Mouse (Mus musculus) urinary bladder, postnatal 14 days (tissue): Measurements from ENCODE around the gene Rps27l.
"Not testable (repeated sequence)": the region's sequence is repeated elsewhere in the genome, so short reads cannot be mapped to it uniquely, and the experiment has no call there.

ENCODE experiments used
- DNase-seq: peaks from one replicate; pipeline ENCODE4 v3.0.0; 2021; ENCODE audit warnings: low spot score

Rps27l gene

GRCm38 (mm10) chr9:66945647-66946641, at the start of gene Rps27l:
Gene Rps27l, plus strand, starts transcription at chr9:66946086.
- peak; percentile 95 for DNase-seq

- no peak for DNase-seq
Measured at GRCm38 (mm10) chr9:66896951-66897350, 48.9 kb upstream of the Rps27l start.

- no peak for DNase-seq
Measured at GRCm38 (mm10) chr9:66897851-66898250, 48.0 kb upstream of the Rps27l start.

GRCm38 (mm10) chr9:66899072-66899471, 46.8 kb upstream of the Rps27l start:
- no peak for DNase-seq

- DNase-seq = no peak
Measured at GRCm38 (mm10) chr9:66899526-66899925, 46.4 kb upstream of the Rps27l start.

- peak; percentile 14 for DNase-seq
Measured at GRCm38 (mm10) chr9:66905990-66906389, 39.9 kb upstream of the Rps27l start.

GRCm38 (mm10) chr9:66907126-66907525, 38.8 kb upstream of the Rps27l start:
- DNase-seq = no peak

GRCm38 (mm10) chr9:66907746-66908397, 38.0 kb upstream of the Rps27l start:
- DNase-seq = no peak

- DNase-seq = no peak
Measured at GRCm38 (mm10) chr9:66909922-66910321, 36.0 kb upstream of the Rps27l start.

- no peak for DNase-seq
Measured at GRCm38 (mm10) chr9:66910677-66911076, 35.2 kb upstream of the Rps27l start.

GRCm38 (mm10) chr9:66912304-66912703, 33.6 kb upstream of the Rps27l start:
- no peak for DNase-seq

GRCm38 (mm10) chr9:66913254-66913934, 32.5 kb upstream of the Rps27l start:
- not testable (repeated sequence) for DNase-seq

GRCm38 (mm10) chr9:66914540-66914939, 31.3 kb upstream of the Rps27l start:
- DNase-seq = no peak

- no peak for DNase-seq
Measured at GRCm38 (mm10) chr9:66915401-66915800, 30.5 kb upstream of the Rps27l start.

- DNase-seq = no peak
Measured at GRCm38 (mm10) chr9:66915869-66916785, 29.8 kb upstream of the Rps27l start.

- no peak for DNase-seq
Measured at GRCm38 (mm10) chr9:66917216-66917891, 28.5 kb upstream of the Rps27l start.

- no peak for DNase-seq
Measured at GRCm38 (mm10) chr9:66917892-66918255, 28.0 kb upstream of the Rps27l start.

- DNase-seq = no peak
Measured at GRCm38 (mm10) chr9:66918672-66919330, 27.1 kb upstream of the Rps27l start.

- peak; percentile 98 for DNase-seq
Measured at GRCm38 (mm10) chr9:66919382-66919971, 26.4 kb upstream of the Rps27l start, which contains the start of gene Rab8b. Gene Rab8b, minus strand, starts transcription at chr9:66919687.

GRCm38 (mm10) chr9:66919981-66920380, 25.9 kb upstream of the Rps27l start:
- DNase-seq = peak; percentile 23
